Mouse (Mus musculus) cerebellum, adult 2 months (tissue): Measurements from ENCODE around the gene Hoxb1. TPM values are rescaled to one million over a fixed set of nuclear protein-coding genes. Genes with fewer than 3 reads are reported as not detected.

Experiments used
- DNase-seq, 2 experiments: peaks; one replicate each; pipeline ENCODE4 v3.0.0; 2021
- H3K27ac ChIP-seq: fragments of 200-500 bp; 2 replicates; pipeline ENCODE4 v1.5.1; 2012; ENCODE audit warnings: low read length, control low read depth, inconsistent platforms; ENCODE audit not compliant: insufficient read depth
- H3K27me3 ChIP-seq: fragments of 200-500 bp; 2 replicates; pipeline ENCODE4 v1.6.1; 2012; ENCODE audit warnings: inconsistent platforms, mild to moderate bottlenecking, low read length, moderate library complexity; ENCODE audit not compliant: control insufficient read depth, insufficient read depth
- H3K4me1 ChIP-seq: fragments of 200-500 bp; 2 replicates; pipeline ENCODE4 v1.6.1; 2011; ENCODE audit warnings: low read length; ENCODE audit not compliant: control insufficient read depth, insufficient read depth
- H3K4me3 ChIP-seq: fragments of 200-500 bp; replicated peaks from 2 replicates; pipeline ENCODE3; 2011; ENCODE audit warnings: mild to moderate bottlenecking, low read depth, low read length, control low read depth; ENCODE audit not compliant: insufficient read depth
- CTCF ChIP-seq: fragments of 200-500 bp; IDR thresholded peaks from 2 replicates; pipeline ENCODE4 v1.5.1; 2011; ENCODE audit warnings: low read depth, mild to moderate bottlenecking, control low read depth, low read length, moderate library complexity, borderline replicate concordance; ENCODE audit not compliant: insufficient read depth
- POLR2A ChIP-seq: fragments of 200-500 bp; IDR thresholded peaks from 2 replicates; pipeline ENCODE4 v1.6.1; 2011; ENCODE audit warnings: low read length, control low read depth, borderline replicate concordance; ENCODE audit not compliant: insufficient read depth
- WGBS: fragments of 180-500 bp; shearing (Covaris S2); methylation state at CpG from one replicate; pipeline ENCODE4 v1.1.7; 2018; 5-methylcytosine and 5-hydroxymethylcytosine counted together
- polyA plus RNA-seq: library from polyadenylated mRNA; depleted of rRNA; stranded (reverse); fragments of >200 nt; gene quantifications from 2 replicates; pipeline ENCODE4 v1.2.3, GENCODE M21; 2012

Hoxb1 gene
- polyA plus RNA-seq, 1 experiment = not detected

DNA sequence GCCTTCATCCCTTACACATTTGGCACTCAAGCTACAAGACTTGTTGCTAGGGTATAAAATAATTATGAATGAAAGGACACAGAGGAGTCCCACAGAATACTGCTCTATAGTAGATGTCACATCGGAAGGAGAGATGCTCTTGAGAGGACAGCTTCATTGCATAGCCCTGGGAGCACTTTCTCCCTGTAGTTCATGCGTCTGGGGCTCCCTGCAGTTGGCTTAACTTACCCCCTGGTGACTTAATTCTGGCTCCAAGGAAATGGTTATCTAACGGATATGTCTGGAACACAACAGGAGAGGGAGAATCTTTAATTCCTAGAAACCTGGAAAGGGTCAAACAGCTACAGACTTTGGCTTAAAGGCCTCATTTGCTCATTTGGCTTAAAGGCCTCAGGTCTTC, 6.2 kb downstream of the Hoxb1 start:
- Histone ChIP-seq H3K4me1 (no peaks in the 10 kb centered on the region), H3K27me3 (peaks cover 2% of the 10 kb centered on the region; the same call in 1 of the 2 replicates), H3K27ac (no peak overlapping the region), H3K4me3 (no peak overlapping the region)
- TF ChIP-seq CTCF = no peak
- no peak for TF ChIP-seq POLR2A
- WGBS = 10% methylated on average over 3 of the region's 3 CpGs
- no peak for DNase-seq

DNA sequence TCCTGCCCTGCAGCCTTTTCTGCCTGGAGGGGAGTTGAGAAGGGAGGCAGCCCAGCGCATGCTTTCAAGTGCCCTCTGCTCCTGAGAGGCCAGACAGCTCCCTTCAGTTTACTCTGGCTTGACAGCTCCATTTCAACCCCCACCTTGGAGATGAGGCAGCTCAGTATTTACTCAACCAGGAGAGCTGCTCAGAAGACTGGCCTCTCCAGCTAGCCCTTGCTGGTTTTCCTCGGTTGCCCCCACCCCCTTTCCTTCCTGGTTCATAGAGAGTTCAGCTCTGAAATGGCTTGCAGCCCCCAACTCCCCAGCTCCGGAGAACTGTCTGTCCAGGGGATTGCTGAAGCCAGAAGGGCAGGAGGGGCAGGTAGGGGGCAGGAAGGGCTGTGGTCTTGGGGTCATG, 7.0 kb downstream of the Hoxb1 start:
- TF ChIP-seq CTCF (no peak), POLR2A (no peak)
- DNase-seq = no peak
- no peaks in the 10 kb centered on the region for H3K4me1 ChIP-seq
- no peak overlapping the region for H3K27ac ChIP-seq
- 7% methylated on average over 3 of the region's 3 CpGs for WGBS
- no peaks in the 10 kb centered on the region; the same call in 1 of the 2 replicates for H3K27me3 ChIP-seq
- H3K4me3 ChIP-seq = no peak overlapping the region

DNA sequence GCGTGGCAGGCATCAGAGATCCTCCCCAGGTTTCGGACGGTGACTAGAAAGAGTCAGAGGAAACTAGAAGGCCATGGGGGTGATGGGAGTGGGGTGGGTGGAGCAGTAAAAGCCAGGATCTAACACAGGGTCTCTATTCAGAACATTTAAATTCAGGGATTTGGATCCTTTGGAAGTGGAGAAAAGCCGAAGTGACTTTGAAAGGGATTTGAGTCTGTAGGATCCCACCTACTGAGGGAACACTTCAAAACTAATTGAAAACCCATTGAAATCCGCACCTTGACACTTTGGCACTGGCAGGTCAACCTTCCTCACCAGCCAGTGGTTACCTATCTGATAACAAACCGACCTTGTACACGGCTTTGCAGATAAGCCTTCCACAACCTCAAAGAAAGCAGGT, 9.3 kb downstream of the Hoxb1 start:
- WGBS = 5% methylated on average over 7 of the region's 7 CpGs
- DNase-seq = no peak
- Histone ChIP-seq H3K4me3 (no peak overlapping the region), H3K4me1 (no peaks in the 10 kb centered on the region), H3K27ac (no peak overlapping the region), H3K27me3 (no peaks in the 10 kb centered on the region; the same call in 1 of the 2 replicates)
- TF ChIP-seq CTCF (no peak), POLR2A (no peak)

DNA sequence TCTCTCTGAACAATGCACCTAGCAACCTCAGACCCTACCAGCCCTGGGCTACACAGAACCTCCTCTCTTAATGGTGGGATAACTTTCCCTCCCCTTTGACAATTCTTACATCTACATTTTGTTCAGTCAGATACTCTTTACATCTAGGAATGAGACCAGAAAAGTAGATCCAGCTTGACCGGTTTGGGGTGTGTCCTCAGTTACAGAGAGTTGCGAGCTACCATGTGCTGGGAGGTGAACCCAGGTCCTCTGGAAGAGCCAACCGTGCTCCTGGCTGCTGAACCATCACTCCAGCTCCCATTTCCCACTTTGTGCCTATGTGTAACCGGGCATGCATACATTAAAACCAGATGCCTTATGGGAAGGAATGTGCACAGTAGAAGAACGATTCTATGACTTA, 17.8 kb downstream of the Hoxb1 start:
- H3K27ac ChIP-seq = no peak overlapping the region
- H3K4me1 ChIP-seq = no peaks in the 10 kb centered on the region
- 73% methylated on average over 5 of the region's 5 CpGs for WGBS
- no peak for DNase-seq
- H3K4me3 ChIP-seq = no peak overlapping the region
- TF ChIP-seq POLR2A = no peak
- no peaks in the 10 kb centered on the region; the same call in 1 of the 2 replicates for H3K27me3 ChIP-seq

DNA sequence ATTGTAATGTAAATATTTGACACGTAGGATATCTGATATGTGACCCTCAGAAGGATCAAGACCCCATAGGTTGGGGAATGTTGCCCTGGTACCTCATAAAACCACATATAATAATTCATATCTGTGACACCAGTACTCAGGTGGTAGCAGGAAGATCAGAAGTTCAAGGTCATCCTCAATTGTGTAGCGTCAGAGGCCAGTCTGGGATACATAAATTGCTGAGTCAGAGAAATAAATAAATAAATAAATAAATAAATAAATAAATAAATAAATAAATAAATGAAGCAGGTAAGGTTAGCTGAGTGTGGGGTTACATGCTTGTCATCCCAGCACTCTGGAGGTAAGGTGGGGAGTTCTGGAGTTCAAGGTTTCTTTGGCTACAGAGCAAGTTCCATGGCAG, 22.1 kb downstream of the Hoxb1 start:
- Histone ChIP-seq H3K4me1 (no peaks in the 10 kb centered on the region), H3K27ac (no peak overlapping the region), H3K4me3 (no peak overlapping the region), H3K27me3 (no peaks in the 10 kb centered on the region)
- 82% methylated on average over 2 of the region's 2 CpGs for WGBS
- no peak for DNase-seq
- TF ChIP-seq POLR2A (no peak), CTCF (no peak)

DNA sequence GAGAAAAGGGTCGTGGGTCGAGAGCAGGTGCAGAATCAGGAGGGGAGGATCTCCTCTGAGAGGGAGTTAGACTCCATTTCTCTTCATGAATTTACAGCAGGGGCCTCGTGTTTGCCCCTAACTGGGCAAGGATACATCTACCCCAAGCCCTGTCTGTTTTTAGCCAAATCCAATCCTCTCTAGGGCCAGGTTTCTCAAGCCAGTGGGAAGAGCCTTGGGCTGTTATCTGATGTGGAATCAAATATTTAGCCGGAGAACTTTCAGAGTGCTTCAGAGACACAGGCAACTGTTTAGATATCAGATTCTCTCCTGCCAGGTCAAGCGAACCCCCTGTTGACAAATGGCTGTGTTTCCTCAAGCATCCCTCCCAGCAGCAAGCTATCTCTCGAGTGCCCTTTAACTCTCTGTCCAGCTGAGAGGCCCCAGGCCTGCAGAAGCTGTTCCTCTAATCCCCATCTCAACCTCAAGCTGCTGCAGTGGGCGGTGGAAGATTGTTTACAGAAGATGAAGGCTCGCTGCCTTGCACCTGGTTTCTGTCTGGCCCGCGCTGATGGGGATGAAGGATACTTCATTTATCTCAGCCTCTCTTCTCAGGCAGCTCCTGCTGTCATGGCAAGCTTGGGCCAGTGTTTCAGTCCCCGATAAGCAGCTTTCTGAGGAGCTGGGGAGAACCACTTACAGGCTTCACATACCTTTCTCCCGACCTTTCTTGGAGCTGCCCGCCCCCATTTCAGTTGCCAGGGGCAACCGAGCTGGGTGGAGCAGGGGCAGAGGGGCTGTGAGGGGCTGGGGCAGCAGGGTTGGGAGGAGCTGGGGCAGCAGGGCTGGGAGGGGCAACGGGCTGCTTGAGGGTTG, 31.4 kb downstream of the Hoxb1 start:
- Histone ChIP-seq H3K27me3 (no peaks in the 10 kb centered on the region), H3K27ac (no peak overlapping the region), H3K4me3 (no peak overlapping the region), H3K4me1 (no peaks in the 10 kb centered on the region)
- TF ChIP-seq CTCF (no peak), POLR2A (no peak)
- no peak for DNase-seq
- WGBS = 18% methylated on average over 15 of the region's 15 CpGs

DNA sequence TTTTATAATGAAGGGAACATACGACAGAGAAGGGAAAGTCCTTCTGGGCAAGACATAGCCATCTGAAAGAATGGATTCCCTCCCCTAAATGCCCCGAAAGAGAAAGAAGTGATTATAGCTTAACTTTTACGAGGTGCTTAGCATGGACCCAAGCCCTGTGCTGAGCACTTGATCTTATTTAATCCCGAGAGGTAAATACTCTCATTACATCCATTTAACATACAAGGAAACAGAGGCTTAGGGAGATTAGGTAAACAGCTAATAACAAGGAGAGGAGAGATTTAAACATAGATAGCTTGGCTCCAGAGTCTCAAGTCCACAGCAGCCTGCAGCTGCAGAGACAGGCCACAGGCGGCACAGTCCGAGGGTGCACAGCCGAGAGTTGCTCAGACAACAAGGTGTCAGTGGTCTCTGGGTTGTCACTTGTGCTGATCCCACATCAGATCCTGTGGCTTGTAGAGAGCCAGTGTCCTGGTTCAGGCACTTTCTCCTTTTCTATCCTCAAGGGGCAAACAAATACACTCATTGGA, 32.3 kb downstream of the Hoxb1 start:
- H3K27ac ChIP-seq = no peak overlapping the region
- H3K27me3 ChIP-seq = no peaks in the 10 kb centered on the region
- 63% methylated on average over 7 of the region's 7 CpGs for WGBS

DNA sequence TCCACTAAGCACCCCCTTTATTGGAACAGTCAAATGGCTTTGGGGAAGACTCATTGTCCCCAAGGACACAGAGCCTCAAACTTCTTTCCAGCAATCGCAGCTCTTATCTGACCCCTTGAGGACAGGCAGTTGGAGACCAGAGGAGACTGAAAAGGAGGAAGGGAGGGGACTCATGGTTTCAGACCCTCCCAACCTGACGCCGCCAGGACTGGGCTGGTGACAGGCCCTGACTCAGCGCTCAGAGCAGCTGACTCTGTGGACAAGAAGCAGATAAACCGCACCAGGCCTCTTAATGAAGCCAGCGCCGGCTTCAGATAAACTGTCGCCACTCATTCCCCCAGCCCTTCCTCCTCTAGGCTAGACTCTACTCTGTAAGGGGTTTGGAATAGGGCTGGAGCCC, 34.4 kb downstream of the Hoxb1 start:
- H3K4me1 ChIP-seq = no peaks in the 10 kb centered on the region
- H3K27ac ChIP-seq = no peak overlapping the region
- H3K27me3 ChIP-seq = no peaks in the 10 kb centered on the region
- H3K4me3 ChIP-seq = no peak overlapping the region
- 46% methylated on average over 8 of the region's 8 CpGs for WGBS
- DNase-seq = no peak
- no peak for TF ChIP-seq POLR2A
- TF ChIP-seq CTCF = no peak

More for the DNA sequence above, 32.3 kb downstream of the Hoxb1 start:
- H3K4me1 ChIP-seq = no peaks in the 10 kb centered on the region
- DNase-seq = no peak
- no peak for TF ChIP-seq CTCF
- TF ChIP-seq POLR2A = no peak
- H3K4me3 ChIP-seq = no peak overlapping the region
